Mouse (Mus musculus) common myeloid progenitor, adult 5-6 weeks (primary cell): ENCODE measurements around the gene Il22. TPM values are rescaled to one million over a fixed set of nuclear protein-coding genes. Genes with fewer than 3 reads are reported as not detected.
"Not testable (repeated sequence)": the region's sequence is repeated elsewhere in the genome, so short reads cannot be mapped to it uniquely, and the experiment has no call there.

ENCODE experiments used
- ATAC-seq: replicated peaks from 2 replicates; pipeline ENCODE4 v1.8.0; 2016; ENCODE audit warnings: low read depth, mild to moderate bottlenecking, moderate TSS enrichment, inconsistent platforms; ENCODE audit not compliant: poor library complexity, severe bottlenecking
- total RNA-seq: library from RNA; stranded (forward); fragments of 200-1000, 187-1606 nt; gene quantifications from 2 replicates; pipeline ENCODE4 v1.2.3, GENCODE M21; 2017

Il22 gene
- not detected in 2 replicates for total RNA-seq

DNA sequence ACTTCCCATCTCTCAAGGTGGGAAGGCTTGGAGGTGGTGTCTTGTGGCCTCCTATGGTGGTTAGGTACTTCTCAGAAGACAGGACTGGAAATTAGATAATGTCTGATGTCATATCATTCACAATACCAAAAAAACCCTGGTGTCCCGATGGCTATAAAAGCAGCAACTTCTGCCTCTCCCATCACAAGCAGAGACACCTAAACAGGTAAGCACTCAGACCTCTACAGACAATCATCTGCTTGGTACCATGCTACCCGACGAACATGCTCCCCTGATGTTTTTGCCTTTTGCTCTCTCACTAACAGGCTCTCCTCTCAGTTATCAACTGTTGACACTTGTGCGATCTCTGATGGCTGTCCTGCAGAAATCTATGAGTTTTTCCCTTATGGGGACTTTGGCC lies at the start of gene Il22:
Il22 (plus strand) TSS at position 301 of the 400 bp plus-strand sequence.
- ATAC-seq: no peak

DNA sequence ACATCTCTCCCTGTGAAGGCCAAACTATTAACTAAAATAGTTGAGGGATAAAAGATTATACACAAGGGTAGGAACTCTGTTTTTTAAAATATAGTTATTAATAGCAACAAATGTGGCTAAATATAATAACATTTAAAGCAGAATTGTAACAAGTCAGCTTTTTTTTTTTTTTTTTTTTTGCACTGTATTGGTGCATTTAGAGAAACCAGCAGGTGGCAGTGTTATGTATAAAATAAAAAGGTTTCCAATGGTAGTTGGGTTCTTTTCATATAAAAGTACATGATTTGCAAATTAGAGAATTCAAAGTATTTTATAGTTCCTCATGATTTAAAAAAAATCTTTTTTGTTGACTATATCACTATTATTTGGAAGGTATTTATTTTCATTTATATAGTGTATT lies 48.8 kb upstream of the Il22 start:
- no peak for ATAC-seq

DNA sequence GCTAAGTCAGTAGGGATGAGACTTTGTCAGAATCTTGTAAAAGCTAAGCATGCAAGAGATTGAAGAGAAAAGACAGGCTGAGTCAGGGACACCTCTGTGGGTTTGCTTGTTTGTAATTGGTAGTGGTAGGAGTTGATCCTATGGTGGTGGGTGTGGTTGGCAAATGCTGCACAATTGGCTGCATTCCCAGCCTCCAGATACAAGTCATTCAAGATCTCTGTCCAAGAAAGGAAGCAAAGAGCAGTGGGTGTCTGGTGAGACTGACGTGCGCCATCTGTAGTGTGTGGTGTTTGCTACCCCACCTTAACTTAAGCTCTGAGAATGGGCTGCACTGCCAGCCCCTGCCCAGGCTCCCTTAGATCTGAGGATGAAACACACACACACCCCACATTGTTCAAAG lies 43.6 kb upstream of the Il22 start:
- no peak for ATAC-seq

DNA sequence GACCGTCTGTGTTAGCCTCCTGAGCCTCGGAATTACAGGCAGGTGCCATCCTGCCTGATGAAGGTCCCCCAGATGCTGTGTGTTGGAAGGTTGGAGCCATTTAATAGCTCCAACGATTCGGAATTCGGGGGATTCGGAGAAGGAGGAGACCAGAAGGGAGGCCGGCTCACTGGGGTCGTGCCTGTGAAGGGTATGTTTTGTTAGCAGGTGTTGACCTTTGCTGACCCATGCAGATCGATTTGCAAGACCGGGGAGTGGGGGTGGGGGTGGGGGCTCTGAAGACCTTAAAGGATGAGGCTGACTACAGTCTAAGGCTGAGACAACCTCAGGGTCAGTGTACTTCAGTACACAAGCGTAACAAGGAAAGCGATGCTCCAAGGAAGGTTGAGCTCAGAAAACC lies 35.5 kb upstream of the Il22 start:
- no peak for ATAC-seq

DNA sequence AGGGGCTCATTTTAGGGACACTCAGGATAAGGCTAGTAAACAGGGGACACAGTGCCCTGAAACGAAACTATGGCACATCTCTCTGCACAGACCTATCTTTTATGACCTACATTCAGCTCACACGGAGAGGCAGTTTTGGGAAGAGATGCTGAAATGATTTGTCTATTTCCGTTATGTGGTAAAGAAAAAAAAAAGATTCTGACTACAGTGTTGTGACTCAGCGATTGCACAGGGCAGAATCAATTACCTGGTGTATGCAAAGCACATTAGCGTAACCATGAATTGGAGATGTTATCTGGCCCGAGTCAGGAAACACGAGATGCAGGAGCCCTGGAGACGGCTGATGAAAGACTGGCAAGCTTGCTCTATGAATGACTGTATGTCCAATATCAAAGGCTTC lies 32.3 kb upstream of the Il22 start:
- ATAC-seq: peak; percentile 66

DNA sequence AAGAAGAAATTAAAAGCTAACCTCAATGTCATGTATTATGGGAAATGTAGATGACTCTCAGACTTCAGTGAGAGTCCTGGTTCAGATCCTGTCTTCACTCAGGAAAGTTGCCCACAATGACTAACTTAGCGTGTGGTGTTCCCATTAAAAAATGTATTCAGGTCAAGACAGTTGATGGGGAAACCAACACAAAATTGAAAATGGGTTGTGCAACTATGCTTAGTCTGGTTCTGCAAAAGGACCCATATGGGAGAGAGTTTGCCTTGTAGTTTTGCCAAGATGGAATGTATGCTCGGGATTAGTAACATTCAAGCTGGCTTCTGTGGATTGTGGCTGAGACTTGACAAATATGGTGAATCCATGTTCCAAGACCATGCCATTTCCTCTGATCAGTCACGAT lies 31.9 kb upstream of the Il22 start:
- ATAC-seq: no peak

DNA sequence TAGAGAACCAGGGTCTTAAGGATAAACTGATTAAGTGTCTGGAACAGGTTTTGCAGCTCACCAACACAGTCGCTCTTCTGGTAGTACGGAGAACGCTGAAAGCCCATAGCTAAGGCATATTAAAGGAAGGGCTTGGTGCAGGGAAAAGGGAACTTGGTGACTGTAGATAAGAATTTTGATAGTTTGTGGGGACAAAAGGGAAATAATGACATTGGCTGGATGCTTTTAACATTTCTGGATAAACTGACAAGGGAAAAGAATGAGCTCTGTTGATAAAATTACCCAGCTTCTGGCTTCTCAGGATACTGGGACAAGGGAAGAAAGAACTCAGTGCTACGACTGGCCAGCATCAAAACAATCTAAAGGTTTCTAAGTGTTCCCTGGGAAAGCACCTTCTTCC lies 29.2 kb upstream of the Il22 start:
- peak; percentile 33 for ATAC-seq

DNA sequence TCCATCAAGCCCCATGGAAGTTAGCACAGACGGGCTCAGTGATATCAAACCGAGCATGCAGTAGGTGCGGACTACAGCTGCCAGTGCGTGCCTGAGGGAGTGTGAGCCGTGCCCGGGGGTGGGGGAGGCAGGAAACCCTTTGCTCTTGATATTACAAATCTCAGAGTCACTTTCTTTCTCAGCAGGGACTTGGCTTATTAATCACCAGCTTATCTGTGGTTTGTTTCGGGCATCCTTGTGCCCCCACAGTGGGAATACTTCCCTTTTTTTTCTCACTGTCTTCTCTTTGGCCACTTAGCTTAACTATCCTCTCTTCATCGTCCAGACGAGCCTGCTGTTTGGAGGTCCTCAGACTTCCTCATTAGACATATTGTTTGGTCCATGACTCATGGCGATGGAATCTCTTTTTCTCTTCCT lies 26.0 kb upstream of the Il22 start:
- ATAC-seq: peak; percentile 90

DNA sequence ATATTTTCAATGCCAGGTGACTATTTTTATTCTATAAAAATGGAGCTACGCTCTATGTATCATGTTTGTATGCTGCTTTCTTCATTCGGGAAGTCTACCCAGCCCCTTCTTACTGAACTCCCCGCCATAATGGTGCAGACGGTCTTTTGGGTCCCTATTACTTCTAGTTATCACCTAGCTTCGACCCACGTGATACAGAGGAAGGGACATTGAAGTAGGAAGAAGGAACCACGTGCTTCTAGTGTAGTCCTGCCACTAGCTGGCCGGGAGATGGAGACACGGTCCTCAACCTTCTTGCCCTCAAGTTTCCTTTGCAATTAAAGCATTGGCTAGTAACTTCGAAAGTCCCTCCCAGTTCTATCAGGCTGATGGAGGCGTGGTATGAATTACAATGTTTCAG lies 25.5 kb upstream of the Il22 start:
- no peak for ATAC-seq

DNA sequence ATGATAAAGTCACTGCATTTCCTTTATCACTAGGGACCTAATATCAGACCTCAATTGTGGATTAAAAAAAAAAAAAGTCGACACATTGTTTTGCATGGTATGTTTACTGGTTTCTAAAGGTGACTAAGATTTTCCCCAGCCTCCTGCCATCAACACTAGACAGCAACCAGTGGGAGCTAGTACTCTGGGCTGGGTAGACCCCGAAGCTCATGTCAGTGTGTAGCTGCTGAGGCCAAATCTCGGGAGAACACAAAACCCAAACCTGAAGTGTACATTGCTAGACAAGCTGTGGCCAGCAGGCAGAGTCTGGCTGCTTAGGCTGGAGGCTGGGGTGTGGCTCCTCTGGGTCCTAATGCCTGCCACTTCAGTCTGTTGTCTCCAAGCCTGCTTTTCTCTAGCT lies 9.6 kb upstream of the Il22 start:
- peak; percentile 82; the same call in 1 of the 2 replicates for ATAC-seq

DNA sequence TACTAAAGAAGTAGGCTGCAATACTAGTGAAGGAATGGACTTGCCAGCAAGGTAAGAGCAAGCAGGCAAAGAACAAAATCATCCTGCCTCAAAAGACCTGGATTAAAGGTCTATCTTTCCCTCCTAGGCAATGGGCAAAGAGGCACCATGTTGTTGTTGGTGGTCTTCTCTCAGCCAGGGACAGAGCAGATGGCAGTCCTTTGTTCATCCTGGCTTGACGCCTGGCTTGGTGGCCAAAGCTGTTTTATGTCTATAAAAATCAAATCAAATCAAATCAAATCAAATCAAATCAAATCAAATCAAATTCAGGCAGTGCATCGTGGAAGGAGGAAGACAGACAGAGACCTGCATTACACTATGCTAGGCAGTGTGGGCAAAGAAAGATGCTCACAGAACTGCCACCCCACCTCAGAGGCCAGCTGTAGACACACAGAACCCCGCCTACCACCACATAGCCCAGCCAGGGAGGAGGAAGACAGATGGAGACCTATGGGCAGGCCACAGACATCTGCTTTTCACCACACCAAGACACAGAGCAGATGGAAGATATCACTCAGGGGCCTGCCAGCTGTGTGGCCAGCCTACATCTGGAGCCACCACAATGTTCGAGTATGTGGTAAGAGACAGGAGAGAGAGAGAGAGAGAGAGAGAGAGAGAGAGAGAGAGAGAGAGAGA lies 11.1 kb downstream of the Il22 start:
- ATAC-seq: peak; percentile 60

DNA sequence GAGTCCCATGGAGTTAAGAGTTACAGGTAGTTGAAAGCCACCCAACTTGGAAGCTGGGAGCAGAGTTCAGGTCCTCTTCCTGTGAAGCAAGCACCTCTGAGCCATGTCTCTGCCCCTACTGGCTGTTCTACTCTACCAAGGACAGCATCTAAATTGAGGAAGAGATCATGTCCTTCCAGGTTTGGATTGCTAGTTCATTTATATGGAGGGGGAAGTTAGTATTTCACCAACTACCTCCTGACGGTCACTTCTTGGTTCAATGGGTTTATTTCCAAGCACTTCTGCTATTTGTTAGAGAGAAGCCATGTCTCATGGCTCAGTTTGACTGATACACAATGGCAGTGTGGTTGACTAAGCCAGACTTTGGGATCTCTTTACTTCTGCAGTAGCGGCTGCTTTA lies 22.9 kb downstream of the Il22 start:
- peak; percentile 44 for ATAC-seq

DNA sequence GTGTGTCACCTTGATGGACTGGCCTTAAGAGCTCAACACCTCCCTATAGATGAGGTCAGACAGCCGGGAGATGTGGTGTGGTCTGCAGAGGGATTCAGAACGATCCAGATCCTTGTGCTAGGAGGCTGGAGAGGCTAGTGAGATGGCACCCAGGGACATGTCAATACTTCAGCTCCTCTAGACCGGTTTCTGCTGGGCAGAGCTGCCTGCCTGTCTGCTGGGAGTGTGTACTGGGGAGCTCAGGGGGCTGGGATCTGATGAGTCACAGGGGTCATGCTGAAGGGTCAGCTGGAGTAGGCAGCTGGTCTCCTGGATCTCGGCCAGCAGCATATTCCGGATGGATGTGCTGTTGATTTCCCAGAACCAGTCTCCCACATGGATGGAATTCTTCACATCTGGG lies 27.9 kb downstream of the Il22 start:
- not testable (repeated sequence) for ATAC-seq

DNA sequence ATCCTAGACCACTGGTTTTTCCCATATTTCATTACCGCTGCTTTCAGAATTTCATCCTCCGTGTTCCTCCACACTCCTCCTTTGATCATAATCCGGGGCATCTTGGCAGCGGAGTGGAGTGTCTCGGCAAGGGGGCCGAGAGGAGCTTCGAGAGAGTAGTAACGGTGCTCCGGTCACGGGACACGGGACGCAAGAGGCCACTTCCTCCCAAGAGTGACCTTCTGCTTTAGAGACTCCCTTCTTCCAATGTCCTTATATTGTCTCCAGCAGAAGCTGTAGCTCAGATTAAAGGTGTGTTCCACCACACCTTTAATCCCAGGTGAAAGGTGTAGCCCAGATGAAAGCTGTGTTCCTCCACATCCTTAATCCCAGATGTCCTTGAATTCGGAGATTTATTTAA lies 35.9 kb downstream of the Il22 start, which contains the start of gene Gm32717:
Gm32717 (minus strand) TSS at position 101 of the 400 bp plus-strand sequence.
- not testable (repeated sequence) for ATAC-seq

DNA sequence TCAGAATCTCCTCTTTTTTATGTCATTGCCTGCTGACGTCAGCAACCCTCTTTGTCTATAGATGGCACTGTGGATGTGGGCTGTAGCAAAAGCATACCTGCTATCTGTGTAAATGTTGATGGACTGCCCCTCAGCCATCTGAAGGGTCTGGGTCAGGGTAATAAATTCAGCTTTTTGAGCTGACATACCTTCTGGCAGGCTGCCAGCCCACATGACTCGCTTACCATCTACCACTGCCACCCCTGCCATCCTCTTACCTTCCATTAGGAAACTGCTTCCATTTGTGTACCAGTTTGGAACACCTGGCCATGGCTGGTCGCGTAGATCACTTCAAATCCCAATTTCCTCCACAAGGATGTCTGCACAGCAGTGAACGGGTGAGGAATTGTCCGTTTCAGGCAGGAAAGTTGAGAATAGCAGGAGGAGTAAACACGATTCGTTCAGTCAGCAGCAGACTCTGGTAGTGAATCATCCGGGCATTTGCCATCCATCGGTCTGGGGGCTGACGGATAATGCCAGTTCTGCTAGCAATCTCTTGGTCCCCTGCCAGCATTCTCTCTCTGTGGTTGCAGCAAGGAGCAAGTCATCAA lies 44.4 kb downstream of the Il22 start:
- not testable (repeated sequence) for ATAC-seq

DNA sequence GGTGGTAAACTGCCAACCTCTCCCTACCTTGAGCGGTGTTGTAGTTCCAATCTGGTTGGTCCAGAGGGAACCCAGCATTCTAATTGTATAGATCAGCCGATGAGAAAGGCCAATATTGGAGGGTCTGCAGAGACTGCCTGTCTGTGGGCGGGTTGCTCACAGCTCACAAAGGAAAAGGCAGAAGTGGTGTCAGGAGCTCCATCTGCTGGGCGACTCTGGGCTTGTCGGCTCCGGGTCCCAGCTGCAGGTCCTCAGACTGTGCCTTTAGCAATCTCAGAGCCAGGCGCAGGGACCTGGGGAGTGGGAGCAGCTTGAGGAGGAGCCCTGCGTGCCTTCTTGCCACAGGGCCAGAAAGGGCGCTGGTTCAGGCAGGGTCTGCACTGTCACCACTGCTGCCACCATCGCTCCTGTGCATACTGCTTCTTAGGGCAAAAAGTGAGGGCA lies 46.1 kb downstream of the Il22 start:
- ATAC-seq: no peak

DNA sequence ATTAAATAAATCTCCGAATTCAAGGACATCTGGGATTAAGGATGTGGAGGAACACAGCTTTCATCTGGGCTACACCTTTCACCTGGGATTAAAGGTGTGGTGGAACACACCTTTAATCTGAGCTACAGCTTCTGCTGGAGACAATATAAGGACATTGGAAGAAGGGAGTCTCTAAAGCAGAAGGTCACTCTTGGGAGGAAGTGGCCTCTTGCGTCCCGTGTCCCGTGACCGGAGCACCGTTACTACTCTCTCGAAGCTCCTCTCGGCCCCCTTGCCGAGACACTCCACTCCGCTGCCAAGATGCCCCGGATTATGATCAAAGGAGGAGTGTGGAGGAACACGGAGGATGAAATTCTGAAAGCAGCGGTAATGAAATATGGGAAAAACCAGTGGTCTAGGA lies 53.6 kb downstream of the Il22 start, which contains the start of gene Gm32802:
Gm32802 (plus strand) TSS at position 301 of the 400 bp plus-strand sequence.
- not testable (repeated sequence) for ATAC-seq

Other genes starting within 250 kb of the Il22 start
- 38.3 and 68.5 TPM in 2 replicates for gene Mdm1, start 63.1 kb upstream of the Il22 start, total RNA-seq
- gene Gm32717, start 35.8 kb downstream of the Il22 start, total RNA-seq: 0.10 and 0.18 TPM in 2 replicates
- gene Gm32802, start 53.7 kb downstream of the Il22 start, total RNA-seq: 0.10 and 0.18 TPM in 2 replicates
- not detected in 2 replicates for gene Iltifb, start 90.1 kb downstream of the Il22 start, total RNA-seq
- 0.10 TPM in 1 of 2 replicates, not detected in the other for gene Gm9040, start 122.0 kb downstream of the Il22 start, total RNA-seq
- 0.10 TPM in 1 of 2 replicates, not detected in the other for gene Gm9044, start 127.5 kb downstream of the Il22 start, total RNA-seq
- 0.27 TPM in 1 of 2 replicates, not detected in the other for gene Gm9045, start 132.9 kb downstream of the Il22 start, total RNA-seq
- not detected in 2 replicates for gene Gm9046, start 138.3 kb downstream of the Il22 start, total RNA-seq
- not detected in 2 replicates for gene Gm9048, start 143.7 kb downstream of the Il22 start, total RNA-seq
- 0.27 TPM in 1 of 2 replicates, not detected in the other for gene Gm9049, start 149.2 kb downstream of the Il22 start, total RNA-seq
- gene Ifng, start 236.1 kb downstream of the Il22 start, total RNA-seq: 0.46 TPM in 1 of 2 replicates, not detected in the other